Mouse (Mus musculus) heart, postnatal 25 days (tissue): ENCODE data around the gene Pcbd2. TPM values are rescaled to one million over a fixed set of nuclear protein-coding genes. Genes with fewer than 3 reads are reported as not detected.

Source experiments
- DNase-seq: peaks from one replicate; pipeline ENCODE4 v3.0.0; 2022; ENCODE audit warnings: low spot score
- intact Hi-C: fragments of 180-260 bp; cut with DNase I; formaldehyde crosslinking; loops from one replicate; pipeline ENCODE4 v1.15.1; 2025
- total RNA-seq, 2 experiments: library from RNA; stranded (reverse); gene quantifications; 2 replicates each; pipeline ENCODE4 v1.2.3; 2021

The Pcbd2 gene
- total RNA-seq, 2 experiments from 2014 or later = 38.2 to 42.5 TPM

DNA sequence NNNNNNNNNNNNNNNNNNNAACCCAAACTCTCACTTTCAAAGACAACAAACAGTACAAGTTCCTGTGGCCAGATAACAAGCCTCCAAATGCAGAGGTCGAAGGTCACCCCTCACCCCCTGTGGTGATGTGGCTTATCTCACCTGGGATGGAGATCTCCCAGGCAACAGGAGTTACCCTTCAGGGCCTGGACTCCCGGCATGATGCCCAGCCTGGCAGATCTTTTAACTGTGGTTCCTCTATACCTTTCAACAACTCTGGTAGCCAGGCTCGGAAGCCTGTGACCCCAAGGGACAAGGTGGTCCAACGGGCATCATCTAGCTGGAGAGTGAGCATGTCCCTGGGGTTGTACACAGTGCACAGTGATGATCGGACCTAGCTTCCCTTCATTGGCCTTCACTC, 95.3 kb downstream of the Pcbd2 start:
- DNase-seq = no peak
- intact Hi-C loops = no loop called here

- intact Hi-C loops = no loop called here
- DNase-seq = no peak
Measured at GRCm38 (mm10) chr13:55824151-55824945, 97.2 kb downstream of the Pcbd2 start.

DNA sequence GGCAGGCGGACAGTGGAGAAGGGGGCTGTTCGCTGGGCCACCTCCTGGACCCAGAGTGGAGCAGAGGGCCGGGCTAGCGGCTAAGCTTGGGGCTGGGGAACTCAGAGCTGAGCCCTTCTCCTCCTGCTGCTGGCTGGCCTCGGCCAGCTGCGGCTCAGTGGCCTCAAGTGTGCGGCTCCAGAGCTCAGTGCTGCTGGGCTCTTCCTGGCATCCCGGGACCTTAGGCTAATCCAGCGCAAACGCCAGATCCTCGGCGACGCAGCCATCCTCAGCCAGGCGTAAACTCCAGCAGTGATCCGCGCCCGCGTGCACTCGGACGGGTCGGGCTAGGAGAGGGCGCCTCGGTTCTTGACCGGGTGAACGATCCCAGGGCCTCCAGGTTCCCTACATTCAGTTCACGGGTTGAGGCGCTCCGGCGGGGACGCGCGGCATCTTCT, 98.1 kb downstream of the Pcbd2 start:
- DNase-seq = no peak
- intact Hi-C loops = no loop called here

DNA sequence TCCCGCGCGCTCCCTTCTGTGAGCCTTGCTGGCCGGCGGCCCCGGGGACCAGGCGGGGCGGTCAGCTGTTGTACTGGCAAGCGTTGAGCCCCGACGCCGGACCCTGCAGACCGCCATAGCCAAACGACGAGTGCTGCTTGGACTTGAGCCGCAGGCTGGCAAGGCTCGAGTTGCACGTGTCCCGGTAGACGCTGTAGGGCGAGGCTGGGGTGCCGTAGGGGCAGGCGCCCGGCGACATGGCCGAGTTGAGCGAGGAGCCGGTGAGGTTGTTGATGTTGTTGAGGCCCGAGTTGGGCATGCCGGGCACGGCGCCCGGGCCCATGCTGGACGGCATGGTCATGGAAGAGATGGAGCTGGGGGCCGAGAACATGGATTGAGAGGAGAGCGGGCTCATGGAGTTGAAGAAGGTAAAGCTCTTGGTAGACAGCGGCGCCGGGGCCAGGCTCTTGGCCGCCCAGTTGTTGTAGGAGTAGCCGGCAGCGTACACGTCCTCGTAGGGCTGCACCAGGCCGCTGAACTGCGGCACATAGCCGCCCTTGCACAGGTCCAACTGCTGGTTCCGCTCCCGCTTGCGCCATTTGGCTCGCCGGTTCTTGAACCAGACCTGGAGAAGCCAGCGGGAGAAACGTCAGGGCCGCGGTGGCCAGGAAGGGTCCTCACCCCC, 99.0 kb downstream of the Pcbd2 start:
- intact Hi-C loops = no loop called here
- no peak for DNase-seq

Other genes starting within 250 kb of the Pcbd2 start
- gene Dbn1, start 239.3 kb upstream of the Pcbd2 start, total RNA-seq = 10 to 100 TPM; 10.6 to 10.8 TPM
- 10 to 100 TPM; 65.2 to 67.7 TPM for gene Pdlim7, start 213.7 kb upstream of the Pcbd2 start, total RNA-seq
- 1 to 10 TPM; 2.2 to 2.3 TPM for gene Dok3, start 198.1 kb upstream of the Pcbd2 start, total RNA-seq
- 10 to 100 TPM; 13.1 to 13.2 TPM for gene Ddx41, start 190.7 kb upstream of the Pcbd2 start, total RNA-seq
- 10 to 100 TPM; 18.3 to 19.0 TPM for gene Fam193b, start 156.2 kb upstream of the Pcbd2 start, total RNA-seq
- 10 to 100 TPM; 86.3 to 94.2 TPM for gene Tmed9, start 153.6 kb upstream of the Pcbd2 start, total RNA-seq
- 10 to 100 TPM in 1 of 2 experiments, 1 to 10 TPM in 1; 9.6 to 10.4 TPM for gene B4galt7, start 127.5 kb upstream of the Pcbd2 start, total RNA-seq
- gene Caml, start 104.4 kb upstream of the Pcbd2 start, total RNA-seq = 10 to 100 TPM; 11.5 to 12.1 TPM
- gene Ddx46, start 92.3 kb upstream of the Pcbd2 start, total RNA-seq = 10 to 100 TPM; 18.9 to 23.5 TPM
- gene B230219D22Rik, start 34.2 kb upstream of the Pcbd2 start, total RNA-seq = 10 to 100 TPM; 41.1 to 44.9 TPM
- 10 to 100 TPM; 38.0 to 38.2 TPM for gene Txndc15, start 12.7 kb upstream of the Pcbd2 start, total RNA-seq
- not detected for gene Catsper3, start 57.2 kb downstream of the Pcbd2 start, total RNA-seq
- gene Pitx1, start 108.8 kb downstream of the Pcbd2 start, total RNA-seq = not detected